Mouse (Mus musculus): ENCODE data around the gene Tmem114.

DNA sequence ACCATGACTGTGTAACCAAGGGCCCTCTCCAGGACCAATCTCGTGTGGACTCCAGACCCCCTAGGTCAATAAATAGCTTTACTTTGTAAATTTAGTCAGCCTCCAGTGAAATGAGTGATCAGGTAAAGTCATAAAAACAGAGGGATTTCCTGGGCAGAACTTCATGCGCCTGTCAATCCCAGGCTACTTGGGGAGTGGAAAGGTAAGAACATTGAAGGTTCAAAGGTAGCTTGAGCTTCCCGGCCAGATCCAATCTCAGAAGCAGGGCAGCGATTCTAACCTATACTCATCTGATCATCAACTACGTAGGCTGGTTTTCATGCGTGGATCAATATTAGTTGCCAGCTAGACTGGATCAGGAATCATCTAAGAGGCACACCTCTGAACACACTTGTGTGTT is 21.3 kb upstream of the Tmem114 start:
- TF ChIP-seq CTCF (IDR thresholded peaks at IDR 0.05; ENCODE audit: low read depth, low read length) = no peak
- TF ChIP-seq EP300 (IDR thresholded peaks at IDR 0.05; ENCODE audit: insufficient read depth, low read depth, low read length) = no peak

All from ES-Bruce4 (cell line).